Mouse (Mus musculus) thymus, postnatal 25 days (tissue): Measurements from ENCODE around the gene Cep63.
A peak's percentile ranks its signal among the peaks of the same experiment; 100 is the strongest.

Experiments used
- DNase-seq: peaks from one replicate; pipeline ENCODE4 v3.0.0; 2022

Gene Cep63

DNA sequence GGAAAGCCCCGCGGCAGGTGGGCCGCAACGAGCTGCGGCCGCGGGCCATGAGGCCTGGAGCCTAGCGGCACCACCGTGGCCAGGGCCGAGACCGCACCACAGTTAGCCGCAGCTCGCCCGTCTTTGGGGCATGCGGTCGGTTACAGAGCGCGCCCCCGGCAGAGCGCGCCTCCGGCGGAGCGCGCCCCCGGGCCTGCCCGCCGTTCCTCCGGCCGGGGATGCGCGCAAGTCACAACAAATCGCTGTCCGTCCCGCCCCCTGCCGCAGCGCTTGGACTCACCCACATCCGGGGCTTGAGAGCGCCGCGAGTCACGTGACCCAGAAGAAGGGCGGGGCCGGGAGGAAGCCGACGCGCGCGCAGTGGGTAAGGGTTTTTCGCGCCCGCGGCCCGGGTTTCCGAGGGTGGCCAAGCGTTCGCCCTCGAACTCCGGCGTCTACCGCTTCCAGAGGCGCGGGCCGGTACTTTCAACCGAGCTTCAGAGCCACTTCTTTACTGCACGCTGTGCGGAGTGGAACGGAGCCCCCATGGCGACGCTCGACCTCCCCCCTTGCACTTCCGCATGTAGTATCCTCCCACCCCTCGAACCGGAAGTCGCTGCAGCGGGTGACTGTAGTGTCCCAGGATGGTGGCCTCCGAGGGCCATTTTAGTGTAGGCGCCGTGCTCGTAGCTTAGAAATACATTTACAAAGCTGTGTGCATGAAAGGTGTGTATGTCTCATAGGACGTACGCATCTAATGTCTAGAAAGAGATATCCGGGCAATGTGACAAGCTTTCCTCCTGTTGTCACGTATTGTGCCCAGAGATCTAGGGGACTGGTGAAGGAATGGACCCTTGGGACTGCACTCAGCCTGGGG, at the start of gene Cep63, which contains the start of gene Anapc13:
TSS of gene Cep63 (minus strand) at position 552 of the 856 bp plus-strand sequence.
TSS of gene Anapc13 (plus strand) at position 314 of the 856 bp plus-strand sequence.
- peak; percentile 98 for DNase-seq

GRCm38 (mm10) chr9:102675922-102676321, 49.6 kb upstream of the Cep63 start:
- no peak for DNase-seq

DNA sequence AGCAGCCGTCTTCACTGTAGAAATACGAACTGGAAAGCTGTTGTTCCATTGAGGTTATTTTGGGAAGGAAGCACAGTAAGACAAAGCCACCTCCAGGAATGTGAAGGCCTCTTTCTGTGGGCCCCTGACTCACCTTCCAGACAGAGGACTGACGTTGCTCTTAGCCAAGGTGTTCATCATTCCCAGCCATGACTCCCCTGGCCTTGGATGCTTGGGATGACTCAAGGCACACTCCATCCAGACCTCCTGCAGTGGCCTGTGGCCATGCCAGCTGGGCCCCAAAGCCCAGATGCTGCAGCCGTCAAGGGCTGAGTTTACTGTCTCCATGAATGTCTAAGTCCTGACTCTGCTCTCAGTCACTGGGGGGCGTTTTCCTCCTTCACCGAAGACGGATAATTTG, 47.0 kb upstream of the Cep63 start:
- no peak for DNase-seq

- DNase-seq = no peak
Observed at GRCm38 (mm10) chr9:102668906-102669305, 42.6 kb upstream of the Cep63 start.

- DNase-seq = no peak
Observed at GRCm38 (mm10) chr9:102668115-102668514, 41.8 kb upstream of the Cep63 start.

DNA sequence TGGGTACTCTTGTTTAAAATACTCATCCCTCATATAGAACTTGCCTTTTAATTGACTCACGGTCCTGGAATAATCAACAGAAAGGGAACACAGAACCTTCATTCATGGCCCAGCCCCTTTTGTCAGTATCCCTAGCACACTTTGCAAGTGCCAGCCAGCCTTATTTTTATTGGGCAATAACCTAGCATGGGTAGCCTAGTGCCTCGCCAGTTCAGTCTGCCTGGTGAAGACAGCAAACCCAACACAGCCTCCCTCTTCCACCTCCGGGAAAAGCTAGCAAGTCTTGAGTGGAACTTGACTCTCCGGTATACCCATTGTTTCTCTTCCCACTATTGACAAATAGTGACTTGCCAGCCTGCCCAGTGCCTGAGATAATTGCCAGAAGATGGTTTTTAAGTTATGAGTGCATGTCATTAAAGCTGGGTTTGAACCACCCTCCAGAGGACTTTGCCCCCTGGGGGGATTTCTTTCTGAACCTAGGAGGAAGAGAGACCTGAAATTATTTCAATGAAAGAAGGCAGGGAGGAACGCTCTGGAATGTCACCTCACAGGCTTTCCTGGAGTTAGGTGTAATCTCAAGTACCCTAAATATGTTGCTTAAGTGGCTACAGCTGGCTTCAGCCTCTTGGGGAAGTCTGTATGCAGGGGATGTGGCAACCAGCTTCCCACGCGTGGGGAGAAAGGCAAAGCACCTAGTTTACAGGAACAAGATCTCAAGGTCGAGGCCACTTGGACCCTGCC, 30.2 kb upstream of the Cep63 start:
- no peak for DNase-seq

DNA sequence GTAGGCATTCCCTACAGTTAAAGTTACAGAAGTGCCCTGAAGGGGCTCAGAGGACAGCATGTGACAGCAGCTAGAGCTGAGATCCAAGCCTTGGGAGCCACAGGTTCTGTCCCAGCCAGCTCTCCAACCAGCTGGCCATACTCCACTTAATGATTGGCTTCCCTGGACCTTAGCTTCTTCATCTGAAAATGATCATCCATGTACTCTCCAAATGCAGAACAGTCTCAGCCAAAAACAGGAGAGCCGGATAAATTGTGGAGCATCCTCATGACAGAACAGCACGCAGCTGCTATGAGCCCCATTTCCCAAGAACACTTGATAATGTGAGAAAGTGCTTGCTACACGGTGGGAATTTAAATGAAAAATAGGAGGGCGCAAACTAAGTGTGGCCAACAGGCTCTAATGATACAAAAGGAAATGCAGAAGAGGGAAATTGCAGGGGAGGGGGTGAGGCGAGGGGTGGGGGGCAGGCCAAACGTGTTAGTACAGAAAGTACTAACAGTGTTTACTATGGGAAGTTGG, 24.9 kb upstream of the Cep63 start:
- DNase-seq = no peak

DNA sequence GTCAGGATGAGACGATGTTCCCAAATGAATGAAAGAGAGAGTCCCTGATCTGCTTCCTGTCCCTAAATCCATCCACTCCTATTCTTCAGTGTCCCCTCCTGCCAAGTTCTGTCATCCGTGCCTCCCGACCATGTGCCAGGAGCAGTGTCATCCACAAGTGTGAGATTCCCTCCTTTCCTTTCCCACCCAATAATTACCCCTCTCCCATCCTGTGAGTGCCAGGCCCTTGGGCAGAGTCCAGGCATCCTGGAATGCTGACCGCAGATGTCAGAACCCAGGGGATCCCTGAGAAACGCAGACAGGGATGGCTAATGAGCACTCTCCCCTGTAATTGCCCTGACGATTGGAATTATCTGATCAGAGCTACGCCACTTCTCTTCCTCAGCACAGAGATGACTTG, 24.3 kb upstream of the Cep63 start:
- no peak for DNase-seq

- DNase-seq = no peak
Observed at GRCm38 (mm10) chr9:102649917-102650527, 23.7 kb upstream of the Cep63 start.

- no peak for DNase-seq
Observed at GRCm38 (mm10) chr9:102647010-102647409, 20.7 kb upstream of the Cep63 start.

GRCm38 (mm10) chr9:102645119-102645695, 18.9 kb upstream of the Cep63 start:
- no peak for DNase-seq

- DNase-seq = no peak
Observed at GRCm38 (mm10) chr9:102643486-102644101, 17.3 kb upstream of the Cep63 start.

- DNase-seq = no peak
Observed at GRCm38 (mm10) chr9:102643071-102643485, 16.7 kb upstream of the Cep63 start.

DNA sequence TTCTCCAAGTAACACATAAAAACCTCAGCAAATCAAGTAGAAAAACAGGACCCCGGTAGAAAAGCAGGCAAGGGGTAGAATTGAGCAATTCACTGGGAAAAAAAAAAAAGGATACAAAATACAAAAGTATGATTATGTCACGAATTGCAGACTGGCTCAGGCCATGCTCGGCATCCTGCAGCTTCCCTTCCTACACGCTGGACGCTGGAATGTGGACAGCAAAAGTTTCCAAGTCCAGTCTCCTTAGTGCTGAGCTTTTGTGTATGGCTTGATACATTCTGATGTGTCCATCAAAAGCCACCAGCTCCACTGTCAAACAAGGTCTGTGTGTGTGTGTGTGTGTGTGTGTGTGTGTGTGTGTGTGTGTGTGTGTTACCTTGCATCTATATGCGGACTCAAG, 15.2 kb upstream of the Cep63 start:
- DNase-seq = no peak

DNA sequence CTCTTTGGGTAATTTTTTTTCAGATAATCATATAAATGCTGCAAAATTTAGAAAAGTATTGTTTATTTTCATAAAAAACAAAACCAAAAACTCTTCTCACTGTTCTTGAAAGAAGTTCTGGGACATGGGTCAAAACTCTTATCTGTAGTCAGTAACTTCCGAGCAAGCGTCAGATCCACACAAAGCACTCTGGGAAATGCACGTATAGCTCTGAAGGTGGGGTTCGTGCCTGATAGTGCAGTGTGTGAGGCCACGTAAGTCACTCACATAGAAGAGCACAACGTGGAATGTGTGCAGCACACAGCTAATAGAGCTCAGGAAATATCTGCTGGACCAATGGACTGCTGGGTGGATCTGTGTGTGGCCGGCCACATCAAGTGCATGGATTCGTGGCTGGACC, 13.2 kb upstream of the Cep63 start:
- no peak for DNase-seq

DNA sequence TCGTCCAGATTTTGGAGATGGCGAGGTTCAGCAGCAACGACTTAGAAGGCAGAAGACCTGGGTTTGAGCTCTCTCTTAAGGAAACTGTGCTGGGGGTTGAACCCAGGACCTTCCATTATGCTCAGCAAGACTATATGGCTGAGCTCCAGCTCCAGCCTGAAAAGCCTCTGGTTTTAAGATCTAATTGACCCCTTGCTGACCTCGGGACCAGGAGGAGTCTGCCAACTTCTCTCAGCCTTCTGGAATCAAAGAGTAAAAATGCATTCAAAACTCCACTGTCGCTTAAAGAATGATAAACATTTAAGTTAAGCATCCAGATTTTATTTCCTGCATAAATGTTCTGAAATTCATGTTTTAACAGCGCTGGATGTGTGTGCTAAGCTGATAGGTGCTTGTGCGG, 12.6 kb upstream of the Cep63 start:
- DNase-seq = no peak

- DNase-seq = no peak
Observed at GRCm38 (mm10) chr9:102637115-102637514, 10.8 kb upstream of the Cep63 start.

- peak; percentile 43 for DNase-seq
Observed at GRCm38 (mm10) chr9:102636553-102636952, 10.2 kb upstream of the Cep63 start.

DNA sequence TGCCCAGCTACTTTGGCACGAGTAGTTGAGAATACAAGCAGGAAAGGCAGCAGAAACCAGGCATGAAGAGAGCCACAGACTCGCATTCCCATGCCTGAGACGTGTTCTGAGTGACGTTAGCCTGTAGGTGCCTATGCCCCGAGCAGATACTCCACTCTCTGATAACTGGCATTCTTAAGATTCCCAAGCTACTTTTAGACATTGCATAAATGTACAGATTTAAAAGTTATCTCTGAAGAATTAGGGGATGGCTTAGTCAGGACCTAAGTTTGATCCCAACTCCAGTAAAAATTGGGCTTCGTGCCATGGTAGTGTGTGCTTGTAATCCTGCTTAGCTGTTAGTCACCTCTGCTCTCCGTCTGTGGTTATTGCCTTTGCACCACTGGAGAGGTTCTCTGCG, 8.1 kb upstream of the Cep63 start:
- no peak for DNase-seq

DNA sequence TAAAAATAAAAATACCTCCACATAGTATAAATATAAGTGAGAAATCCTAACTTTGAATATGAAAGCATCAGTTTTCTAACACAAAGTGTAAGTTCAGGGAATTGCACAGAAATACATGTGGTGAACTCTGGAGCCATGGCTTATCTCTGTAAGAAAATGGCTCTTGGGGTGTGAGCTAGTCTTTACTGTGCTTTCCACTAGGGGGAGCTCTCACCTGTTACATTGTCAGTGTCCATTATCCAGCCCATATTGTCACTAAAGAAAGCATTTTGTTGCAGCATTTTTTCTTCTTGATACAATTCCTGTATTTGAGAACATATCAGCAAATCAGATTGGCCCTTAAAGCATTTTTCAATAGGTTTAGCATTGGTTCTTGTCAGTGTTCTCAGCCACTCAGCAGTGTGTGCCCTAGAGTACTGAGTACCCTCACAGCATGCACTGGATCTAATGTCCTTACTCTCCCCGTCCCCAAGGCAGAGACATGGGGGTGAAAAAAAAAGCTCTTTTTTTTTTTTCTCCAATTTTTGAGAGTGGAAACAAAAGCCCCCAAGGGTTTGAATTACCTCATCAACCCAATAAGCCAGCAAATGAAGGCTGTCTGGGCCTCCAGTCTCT, 6.7 kb upstream of the Cep63 start:
- DNase-seq = peak; percentile 47

- DNase-seq = no peak
Observed at GRCm38 (mm10) chr9:102632173-102632572, 5.8 kb upstream of the Cep63 start.

GRCm38 (mm10) chr9:102631589-102632147, 5.3 kb upstream of the Cep63 start:
- no peak for DNase-seq
